Mouse (Mus musculus): ENCODE data around the gene Efemp2.

- TF ChIP-seq POLR2A (IDR thresholded peaks at IDR 0.05; ENCODE audit: borderline replicate concordance, extremely low read depth, low read depth, low read length) = no peak
- TF ChIP-seq CTCF (IDR thresholded peaks at IDR 0.05; ENCODE audit: insufficient read depth, low read length) = no peak
Observed at GRCm38 (mm10) chr19:5445747-5446146, 28.0 kb upstream of the Efemp2 start.
